Mouse (Mus musculus): ENCODE results near the gene Tmigd1. TPM values are rescaled to one million over a fixed set of nuclear protein-coding genes. Genes with fewer than 3 reads are reported as not detected.

Tmigd1 gene
- polyA plus RNA-seq, 1 experiment from 2014 or later, result not detected

- Histone ChIP-seq H3K9me3 (no peaks in the 10 kb centered on the region), H3K27me3 (ENCODE audit: poor library complexity, severe bottlenecking) (no peaks in the 10 kb centered on the region), H3K27ac (peak overlapping the region; percentile 94), H3K36me3 (replicated peaks) (peaks cover 25% of the 10 kb centered on the region), H3K4me3 (peak overlapping the region; percentile 93), H3K4me1 (peaks cover 17% of the 10 kb centered on the region)
- DNase-seq (ENCODE audit: extremely low spot score, low spot score), result peak; percentile 89
- under 1% methylated on average over 58 of the region's 58 CpGs for WGBS
Observed at GRCm38 (mm10) chr11:76945386-76946202, 43.6 kb downstream of the Tmigd1 start.

DNA sequence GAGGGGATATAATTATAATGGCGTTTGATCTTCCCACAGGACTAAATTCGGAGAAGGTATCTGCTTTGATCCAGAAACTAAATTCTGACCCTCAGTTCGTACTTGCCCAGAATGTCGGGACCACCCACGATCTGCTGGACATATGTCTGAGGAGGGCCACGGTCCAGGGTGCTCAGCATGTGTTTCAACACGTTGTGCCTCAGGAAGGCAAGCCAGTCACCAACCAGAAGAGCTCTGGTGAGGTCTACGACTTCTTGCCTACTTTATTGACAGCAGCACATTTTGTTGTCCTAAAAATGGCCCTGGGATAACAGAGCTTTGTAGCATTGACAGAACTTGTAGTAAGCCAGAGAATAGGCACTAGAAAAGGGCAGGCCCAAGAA, 44.2 kb downstream of the Tmigd1 start:
- peaks cover 17% of the 10 kb centered on the region for H3K4me1 ChIP-seq
- peaks cover 31% of the 10 kb centered on the region for H3K36me3 ChIP-seq (replicated peaks)
- peak overlapping the region; percentile 94 for H3K27ac ChIP-seq
- WGBS, result 6% methylated on average over 8 of the region's 8 CpGs
- no peak for DNase-seq (ENCODE audit: extremely low spot score, low spot score)
- peak overlapping the region; percentile 93 for H3K4me3 ChIP-seq
- H3K9me3 ChIP-seq, result no peaks in the 10 kb centered on the region
- no peaks in the 10 kb centered on the region for H3K27me3 ChIP-seq (ENCODE audit: poor library complexity, severe bottlenecking)

DNA sequence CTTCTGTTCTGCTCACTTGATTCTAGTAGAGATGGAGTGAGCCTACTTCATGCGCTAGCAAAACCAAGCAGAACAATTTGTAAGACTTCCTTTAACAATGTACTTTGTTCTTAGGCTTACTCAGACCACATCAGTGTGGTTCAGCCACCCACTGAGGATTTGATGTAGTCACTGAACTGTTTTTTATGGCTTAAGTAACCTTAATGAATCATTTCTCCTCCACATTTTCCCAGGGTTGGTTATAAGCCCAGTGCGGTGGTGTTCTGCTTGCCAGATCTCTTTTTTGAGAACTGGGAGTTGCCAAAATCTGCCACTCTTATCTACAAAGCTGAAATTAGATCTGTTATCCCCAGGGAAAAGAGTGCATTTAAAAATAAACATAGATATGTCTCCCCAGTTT, 51.6 kb downstream of the Tmigd1 start:
- H3K36me3 ChIP-seq (replicated peaks), result peaks cover 95% of the 10 kb centered on the region
- DNase-seq (ENCODE audit: extremely low spot score, low spot score), result no peak
- no peaks in the 10 kb centered on the region for H3K4me1 ChIP-seq
- no peaks in the 10 kb centered on the region for H3K27me3 ChIP-seq (ENCODE audit: poor library complexity, severe bottlenecking)
- WGBS, result 91% methylated on average over 2 of the region's 2 CpGs
- no peak overlapping the region for H3K27ac ChIP-seq
- no peaks in the 10 kb centered on the region for H3K9me3 ChIP-seq
- no peak overlapping the region for H3K4me3 ChIP-seq

DNA sequence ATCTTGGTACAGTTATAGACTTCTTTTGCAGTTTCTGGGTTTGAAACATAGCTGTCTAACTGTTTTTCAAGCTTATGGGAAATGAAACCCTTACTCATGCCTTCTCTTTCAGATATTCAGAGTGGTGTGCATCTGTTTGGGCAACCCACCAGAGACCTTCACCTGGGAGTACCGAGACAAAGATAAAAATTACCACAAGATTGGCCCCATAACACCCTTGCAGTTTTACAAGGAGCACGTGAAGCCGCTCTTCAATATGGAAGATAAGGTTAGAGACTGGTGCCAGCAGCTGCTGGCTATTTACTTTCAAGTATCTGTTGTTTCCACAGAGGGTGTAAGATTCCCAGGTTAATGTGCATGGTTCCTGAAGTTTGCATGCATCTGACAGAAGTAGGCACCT, 63.7 kb downstream of the Tmigd1 start:
- Histone ChIP-seq H3K27ac (no peak overlapping the region), H3K36me3 (replicated peaks) (peaks cover 97% of the 10 kb centered on the region), H3K4me1 (no peaks in the 10 kb centered on the region), H3K9me3 (no peaks in the 10 kb centered on the region), H3K27me3 (ENCODE audit: poor library complexity, severe bottlenecking) (no peaks in the 10 kb centered on the region), H3K4me3 (no peak overlapping the region)
- DNase-seq (ENCODE audit: extremely low spot score, low spot score), result no peak
- WGBS, result 100% methylated on average over 3 of the region's 3 CpGs

Other genes starting within 250 kb of the Tmigd1 start
- gene Bhlha9, start 229.7 kb upstream of the Tmigd1 start, polyA plus RNA-seq (2016; fragmentation: Nextera tagmentation; extraction: Ambion mirVana), result not detected in 2 replicates
- 0.05 and 0.15 TPM in 2 replicates for gene Trarg1, start 222.4 kb upstream of the Tmigd1 start, polyA plus RNA-seq (2016; fragmentation: Nextera tagmentation; extraction: Ambion mirVana)
- gene Gosr1, start 138.6 kb upstream of the Tmigd1 start, polyA plus RNA-seq (2016; fragmentation: Nextera tagmentation; extraction: Ambion mirVana), result 23.2 and 24.3 TPM in 2 replicates
- gene Cpd, start 55.1 kb upstream of the Tmigd1 start, polyA plus RNA-seq (2016; fragmentation: Nextera tagmentation; extraction: Ambion mirVana), result 8.2 and 9.0 TPM in 2 replicates
- gene Blmh, start 22.6 kb downstream of the Tmigd1 start, polyA plus RNA-seq (2016; fragmentation: Nextera tagmentation; extraction: Ambion mirVana), result 206 and 209 TPM in 2 replicates
- 0.43 and 0.54 TPM in 2 replicates for gene Slc6a4, start 96.4 kb downstream of the Tmigd1 start, polyA plus RNA-seq (2016; fragmentation: Nextera tagmentation; extraction: Ambion mirVana)
- 65.5 and 70.4 TPM in 2 replicates for gene Nsrp1, start 176.3 kb downstream of the Tmigd1 start, polyA plus RNA-seq (2016; fragmentation: Nextera tagmentation; extraction: Ambion mirVana)